Mouse (Mus musculus): ENCODE measurements around the gene Nid2.

- TF ChIP-seq CTCF (IDR thresholded peaks at IDR 0.05; ENCODE audit: borderline replicate concordance, control insufficient read depth, extremely low read depth, insufficient read depth, low read length, poor library complexity): no peak
- no peak for TF ChIP-seq POLR2A (IDR thresholded peaks at IDR 0.05; ENCODE audit: control insufficient read depth, extremely low read depth, insufficient read depth, low read length, poor library complexity)
Observed at GRCm38 (mm10) chr14:19775491-19775890, 24.4 kb downstream of the Nid2 start.
